Mouse (Mus musculus) ovary, adult 18-20 months (tissue): ENCODE data around the gene Amot.

Source experiments
- DNase-seq: peaks from one replicate; pipeline ENCODE4 v3.0.0; 2022; ENCODE audit warnings: low spot score, mixed read lengths

Gene Amot

DNA sequence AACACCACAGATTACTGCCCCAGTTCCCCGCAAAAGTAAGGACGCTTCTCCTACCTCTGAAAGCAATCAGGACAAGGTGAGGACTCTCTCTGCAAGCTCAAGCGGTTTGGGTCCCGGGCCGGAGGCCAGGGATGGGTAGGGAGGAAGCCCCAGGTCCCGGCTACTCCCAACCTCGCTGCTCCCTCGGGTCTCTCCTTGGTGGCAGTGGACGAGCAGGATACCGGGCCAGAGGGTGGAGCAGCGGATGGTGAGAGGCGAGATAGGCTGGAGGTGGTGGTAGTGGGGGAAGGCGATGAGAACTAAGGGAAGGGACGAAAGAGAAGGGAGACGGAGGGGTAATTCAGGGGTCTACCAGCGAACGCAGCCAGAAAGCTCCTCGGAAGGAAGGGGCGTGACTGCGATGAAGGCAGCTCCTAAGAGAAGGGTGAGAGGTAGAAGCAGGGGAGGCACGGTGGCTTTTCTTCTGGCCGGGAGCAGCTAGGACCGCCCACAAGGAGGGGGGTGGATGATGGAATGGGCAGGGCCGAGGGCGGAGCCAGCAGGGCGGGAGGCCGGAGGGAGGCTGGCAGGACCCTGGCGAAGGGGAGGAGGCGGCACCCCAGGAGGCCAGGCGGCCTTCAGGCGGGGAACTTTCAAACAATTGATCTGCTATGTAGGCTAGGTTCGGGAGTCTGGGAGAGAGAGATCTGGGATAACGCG is at the start of gene Amot:
Amot (minus strand) TSS at position 465 of the 699 bp plus-strand sequence.
- DNase-seq, result peak; percentile 88

DNA sequence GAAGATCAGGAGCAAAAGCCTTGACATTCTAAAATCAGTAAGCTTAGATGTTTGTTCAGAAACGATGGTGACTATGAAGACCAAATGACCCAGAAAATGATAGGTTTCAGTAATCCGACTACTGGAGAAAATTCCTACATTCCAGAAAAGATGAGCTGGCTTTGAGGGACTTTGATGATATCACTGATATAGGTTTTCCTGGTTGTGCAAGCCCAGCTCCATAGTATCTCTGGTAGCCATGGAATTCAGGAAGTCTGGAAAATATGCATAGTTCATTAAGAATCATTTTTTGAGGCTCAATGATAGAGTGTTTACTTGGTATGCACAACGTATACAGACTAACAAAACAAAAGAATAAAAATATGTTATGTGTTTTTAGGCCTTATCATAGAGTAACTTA is 40.1 kb upstream of the Amot start:
- no peak for DNase-seq

DNA sequence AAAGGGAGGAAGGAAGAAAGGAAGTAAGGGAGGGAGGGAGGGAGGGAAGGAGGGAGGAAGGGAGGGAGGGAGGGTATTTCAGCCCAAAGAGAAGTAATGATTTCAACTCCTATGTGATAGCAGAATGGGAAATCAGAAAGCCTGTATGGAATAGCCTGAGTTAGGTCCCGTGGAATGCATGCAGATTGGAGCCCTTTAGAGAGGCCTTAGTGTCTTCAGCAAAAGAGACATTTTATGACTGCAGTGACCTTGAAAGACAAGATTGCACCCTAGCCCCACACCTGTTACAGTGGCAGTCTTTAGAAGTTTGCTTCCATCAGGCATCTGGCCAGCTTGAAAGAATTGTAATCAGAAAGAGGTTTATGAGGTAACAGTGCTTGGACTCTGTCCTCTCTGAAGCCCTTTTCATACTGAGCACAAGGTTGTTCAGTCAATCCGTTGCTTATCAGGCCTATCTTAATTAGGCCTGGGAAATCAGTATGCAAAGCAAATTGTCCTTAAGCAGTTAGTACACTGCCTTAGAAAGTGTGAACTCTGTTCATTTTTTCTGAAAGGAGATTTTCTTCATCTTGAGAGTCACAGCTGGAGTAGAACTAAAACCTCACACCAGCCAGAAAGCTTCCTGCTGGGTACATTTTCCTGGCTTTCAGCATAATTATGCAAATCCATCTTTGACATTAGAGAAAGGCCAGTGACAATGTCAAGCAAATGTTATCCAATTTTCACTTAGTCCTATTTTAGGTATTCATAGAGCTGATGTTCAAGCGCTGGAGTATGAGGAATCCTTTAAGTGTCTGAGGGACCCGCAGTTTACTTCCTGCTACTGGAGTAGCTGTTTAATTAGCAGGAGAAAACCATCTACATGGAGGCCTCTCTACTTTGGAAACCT is 38.9 kb upstream of the Amot start:
- DNase-seq, result no peak

DNA sequence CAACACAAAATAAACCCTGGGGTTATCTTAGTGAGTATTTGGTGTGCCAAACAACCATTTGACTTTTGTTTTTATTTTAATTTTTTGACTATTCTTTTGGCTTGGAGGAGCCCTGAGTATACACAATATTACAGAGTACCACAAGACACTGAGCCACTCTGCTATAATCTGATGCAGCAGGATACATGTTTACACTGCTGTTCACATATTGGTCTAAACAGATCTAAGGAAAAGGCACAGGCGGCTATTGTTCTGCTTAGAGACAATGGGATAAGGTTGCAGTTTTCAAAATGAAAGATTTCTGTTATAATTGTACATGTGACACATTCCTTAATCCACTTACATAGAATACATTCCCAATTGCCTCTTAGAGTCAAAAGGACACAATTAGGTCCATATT is 36.1 kb upstream of the Amot start:
- DNase-seq, result no peak

DNA sequence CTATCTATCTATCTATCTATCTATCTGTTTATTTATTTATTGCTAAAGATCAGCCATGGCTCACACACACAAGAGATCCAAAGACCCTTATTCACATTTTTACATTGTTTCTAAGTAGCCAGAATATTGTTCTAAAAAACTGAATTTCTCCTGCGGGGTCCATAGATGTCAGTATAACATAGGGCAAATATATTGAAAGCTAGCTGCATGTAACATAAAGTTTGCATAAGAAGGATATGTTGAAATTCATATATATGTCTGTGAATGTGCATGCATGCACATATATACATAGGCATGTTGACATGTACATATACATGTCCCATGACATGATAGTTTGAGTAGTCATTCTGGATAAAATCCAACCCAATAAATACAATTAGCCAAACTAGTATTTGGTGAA is 35.3 kb upstream of the Amot start:
- DNase-seq, result no peak

DNA sequence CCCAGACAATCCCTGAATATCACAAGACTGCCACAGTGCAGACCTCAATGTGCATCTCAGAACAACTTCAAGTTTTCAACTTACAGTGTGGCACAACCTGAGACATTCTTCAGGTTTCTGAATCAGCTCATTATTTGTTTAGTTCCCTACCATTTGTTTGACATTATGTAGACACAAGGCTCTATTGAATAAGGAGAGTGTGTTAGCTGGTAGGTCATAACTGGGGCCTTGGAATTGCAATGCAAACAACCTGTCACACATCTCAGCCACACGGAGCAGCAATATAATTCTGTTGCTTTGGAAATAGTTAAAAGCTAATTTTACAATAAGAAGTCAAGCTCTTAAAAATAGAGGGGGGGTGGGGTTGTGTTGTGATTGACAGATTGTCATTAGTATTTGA is 24.6 kb upstream of the Amot start:
- DNase-seq, result no peak

DNA sequence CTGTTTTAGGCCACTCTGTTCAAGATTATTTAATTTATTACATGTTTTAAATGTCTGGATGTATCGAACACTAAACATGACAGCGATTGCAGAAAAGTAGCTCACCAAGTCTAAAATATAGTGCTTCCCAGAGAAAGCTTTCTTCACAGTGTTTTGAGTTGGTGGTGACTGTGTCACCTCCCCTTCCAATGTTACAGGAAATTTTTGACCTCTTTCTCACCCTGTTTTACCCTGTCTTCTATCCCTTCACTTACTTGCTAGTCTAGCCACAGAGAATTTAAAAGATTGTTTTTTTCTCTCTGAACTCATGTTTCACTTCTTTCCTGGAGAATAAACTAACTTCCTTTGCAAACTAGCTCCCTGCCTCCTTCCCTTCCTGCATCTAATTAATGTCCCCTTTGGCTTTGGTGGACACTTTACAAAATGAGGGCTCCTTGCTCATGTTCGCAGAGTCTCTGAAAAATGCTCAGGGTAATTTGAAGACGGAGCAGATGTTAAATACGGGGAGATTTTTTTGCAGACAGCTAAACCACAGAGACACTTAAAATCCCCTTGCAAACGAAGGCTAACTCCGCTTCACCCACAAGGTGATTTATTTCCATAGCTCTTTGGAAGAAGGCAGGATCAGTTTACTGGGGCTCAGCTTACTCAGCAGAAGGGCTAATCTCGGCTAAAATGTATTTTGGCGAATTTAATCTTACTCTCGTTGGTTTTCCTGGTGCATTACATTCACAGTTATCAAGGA is 11.5 kb upstream of the Amot start:
- DNase-seq, result no peak

DNA sequence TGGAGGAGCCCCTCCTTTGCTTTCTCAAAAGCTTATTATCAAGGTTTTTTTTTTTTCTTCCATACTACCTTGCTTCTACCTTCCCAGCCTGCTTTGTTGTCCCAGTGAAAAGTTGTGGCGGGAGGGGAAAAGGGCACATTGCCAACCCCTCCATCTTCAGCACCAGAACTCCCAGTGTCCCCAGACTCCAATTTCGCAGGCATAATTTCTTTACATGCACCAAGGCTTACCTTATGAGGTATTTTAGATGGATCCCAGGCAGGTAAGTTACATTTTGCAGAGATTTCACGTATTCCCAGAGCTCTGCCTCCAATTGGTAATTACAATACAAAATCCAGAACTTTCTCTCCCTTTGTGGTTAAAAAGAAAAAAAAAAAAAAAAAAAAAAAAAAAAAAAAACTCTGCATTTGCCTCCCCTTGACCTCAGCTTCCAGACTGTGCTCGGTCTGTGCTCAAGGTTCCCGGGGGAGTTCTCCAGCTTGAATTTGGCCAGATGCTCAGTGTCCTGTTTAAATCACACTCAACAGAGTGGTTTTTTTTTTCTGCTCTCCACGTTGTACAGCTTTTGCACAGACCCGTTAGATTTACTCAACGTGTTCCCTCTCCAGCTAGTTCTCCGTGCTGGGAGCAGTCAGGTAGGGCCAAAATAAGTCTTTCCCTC is 10.6 kb upstream of the Amot start:
- peak; percentile 18 for DNase-seq

DNA sequence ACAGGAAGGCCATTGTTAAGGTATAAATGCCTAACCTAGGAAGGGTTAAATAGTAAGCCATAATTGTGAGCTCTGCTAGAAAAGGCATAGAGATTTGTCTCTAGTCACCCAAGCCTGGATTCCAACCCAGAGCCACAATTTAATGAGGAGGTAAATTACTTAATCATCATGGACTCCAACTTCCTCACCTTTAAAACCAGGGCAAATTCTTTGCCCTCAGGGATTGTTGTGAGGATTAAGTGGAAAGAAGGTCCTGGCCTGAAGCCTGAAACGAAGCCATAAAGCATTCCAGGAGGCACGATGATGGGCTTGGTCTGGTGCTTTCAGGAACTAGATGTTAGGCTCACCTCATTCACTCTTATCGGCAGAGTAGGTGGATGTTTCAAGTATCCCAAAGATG is 5.7 kb upstream of the Amot start:
- no peak for DNase-seq

DNA sequence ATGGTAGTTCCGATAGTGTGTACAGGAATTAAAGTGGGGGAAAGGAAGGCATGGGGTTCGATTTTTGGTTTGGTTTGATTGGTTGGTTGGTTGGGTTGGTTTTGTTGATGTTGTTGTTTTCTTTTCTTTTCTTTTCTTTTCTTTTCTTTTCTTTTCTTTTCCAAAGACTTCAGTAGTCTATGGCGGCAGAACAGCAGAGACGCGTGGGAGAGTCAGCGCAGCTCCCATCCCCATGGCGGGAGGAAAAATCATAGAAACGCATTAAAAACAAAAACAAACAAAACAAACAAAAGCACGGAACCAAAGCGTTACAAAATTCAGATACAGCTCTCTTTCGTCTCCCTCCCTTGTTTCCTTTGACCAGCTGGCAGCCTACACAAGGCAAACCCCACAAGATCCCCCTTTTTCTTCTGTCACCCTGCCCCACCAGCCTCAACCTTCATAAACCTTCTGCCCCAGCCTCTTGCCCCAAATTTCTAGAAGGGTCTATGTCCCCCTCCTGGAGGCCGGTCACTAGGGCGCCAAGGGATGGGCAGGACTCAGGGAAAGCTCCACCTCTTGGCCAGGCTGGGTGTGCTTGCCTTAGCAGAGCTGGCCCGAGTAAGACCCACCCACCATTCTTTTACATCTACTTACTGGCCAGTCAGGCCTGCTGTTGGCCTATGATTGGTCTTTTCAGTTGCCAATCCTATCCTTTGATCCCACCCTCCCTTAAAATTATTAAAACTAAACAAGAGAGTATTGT is 648 bp upstream of the Amot start:
- peak; percentile 78 for DNase-seq

DNA sequence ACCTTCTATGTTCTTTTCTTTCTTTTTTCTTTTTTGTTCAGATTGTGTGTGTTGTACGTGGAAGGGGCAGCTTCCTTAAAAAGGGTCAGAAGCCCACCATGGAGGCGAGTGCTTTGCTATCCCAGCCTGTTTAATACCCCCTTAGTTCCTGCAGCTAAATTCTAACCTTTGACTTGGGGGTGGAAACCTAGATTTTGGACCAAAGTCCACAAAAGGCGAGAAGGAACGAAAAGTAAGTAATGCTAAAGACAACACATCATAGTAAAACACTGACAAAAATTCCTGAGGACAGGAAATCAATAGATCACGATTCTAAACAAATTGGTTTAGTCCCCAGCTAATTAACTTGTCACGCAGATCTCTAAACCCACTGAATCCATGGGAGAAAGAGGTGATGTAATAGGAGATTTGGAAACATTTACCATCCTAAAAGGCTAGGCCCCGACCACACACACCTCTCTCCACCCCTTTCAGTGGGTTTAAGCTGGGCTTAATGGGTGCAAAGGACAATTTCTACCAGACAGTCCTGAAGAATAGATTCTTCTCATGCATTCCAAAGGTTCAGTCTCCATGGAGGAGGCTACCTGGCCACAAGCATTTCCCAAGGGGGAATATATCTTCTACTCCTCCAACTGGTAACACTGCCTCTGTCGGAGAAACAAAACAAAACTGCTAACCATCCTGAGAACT is 3.2 kb downstream of the Amot start:
- DNase-seq, result no peak

DNA sequence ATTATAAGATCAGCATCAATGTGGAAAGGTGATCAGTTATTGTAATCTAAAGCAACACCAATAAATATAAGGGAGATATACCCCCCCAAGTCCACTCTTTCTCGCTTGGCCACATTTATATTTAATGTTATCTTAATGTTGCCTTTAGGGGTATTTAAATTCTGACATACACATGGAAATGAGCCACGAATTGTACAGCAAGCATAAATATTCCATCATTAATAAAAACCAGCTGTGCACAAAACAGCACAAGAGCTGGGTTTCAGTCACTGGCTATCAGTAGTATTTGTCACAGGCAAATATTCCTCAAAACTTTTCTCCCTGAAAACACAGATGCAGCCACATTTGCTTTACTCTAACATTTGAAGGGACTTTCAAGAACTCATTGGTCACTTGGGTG is 5.9 kb downstream of the Amot start:
- no peak for DNase-seq

DNA sequence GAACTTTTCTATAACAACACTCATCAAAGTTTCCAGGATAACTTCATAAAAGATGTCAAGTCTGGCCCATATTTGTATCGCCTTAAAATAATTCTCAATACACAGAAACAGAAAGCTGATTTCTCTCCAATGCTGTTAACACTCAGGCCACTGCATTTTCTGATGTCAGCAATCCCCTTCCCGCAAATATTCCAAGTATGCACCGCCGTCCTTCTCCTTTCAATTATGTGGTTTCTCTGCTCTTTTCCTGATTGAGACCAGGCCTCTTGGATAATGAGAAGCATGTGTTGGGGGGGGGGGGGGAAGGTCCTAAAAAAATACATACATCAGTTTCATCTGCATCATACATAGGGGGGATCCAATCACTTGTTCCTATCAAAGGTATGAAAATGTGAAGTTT is 6.3 kb downstream of the Amot start:
- DNase-seq, result no peak

DNA sequence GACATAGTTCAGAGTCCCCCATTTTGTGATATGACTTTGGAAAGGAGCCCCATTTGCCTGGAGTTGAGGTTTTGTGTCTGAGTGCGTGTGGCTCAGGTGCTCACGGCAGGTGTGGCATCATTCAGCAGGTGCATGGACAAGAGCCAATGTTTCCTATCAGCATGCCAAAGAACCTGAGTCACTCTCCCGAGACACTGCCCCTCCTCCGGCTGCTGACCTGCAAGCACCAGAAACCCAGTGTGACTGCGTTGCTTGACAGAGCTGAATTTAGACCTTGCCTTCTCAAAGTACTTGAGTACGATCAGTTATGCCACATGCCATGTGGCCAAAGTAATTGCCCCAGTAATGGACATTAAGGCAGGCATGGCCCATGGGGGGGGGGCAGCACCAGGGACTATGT is 7.5 kb downstream of the Amot start:
- no peak for DNase-seq

DNA sequence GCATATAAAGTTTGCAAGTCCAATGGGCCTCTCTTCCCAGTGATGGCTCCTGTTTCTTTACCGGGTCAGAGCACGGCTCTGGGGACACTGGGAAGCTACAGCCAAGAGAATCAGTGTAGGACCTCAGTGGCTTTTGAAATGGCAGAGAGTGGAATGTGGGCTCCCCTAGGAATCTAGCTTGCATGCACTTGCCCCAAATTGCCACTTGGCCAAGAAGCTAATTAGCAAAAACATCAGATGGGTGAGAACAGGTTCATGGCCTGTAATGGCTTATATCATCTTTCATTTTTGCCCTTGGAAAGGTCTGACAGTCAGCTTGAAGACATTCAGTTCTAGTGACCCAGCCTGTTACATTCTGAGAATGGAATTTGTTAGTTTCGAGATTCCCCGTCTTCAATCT is 9.6 kb downstream of the Amot start:
- DNase-seq, result no peak

DNA sequence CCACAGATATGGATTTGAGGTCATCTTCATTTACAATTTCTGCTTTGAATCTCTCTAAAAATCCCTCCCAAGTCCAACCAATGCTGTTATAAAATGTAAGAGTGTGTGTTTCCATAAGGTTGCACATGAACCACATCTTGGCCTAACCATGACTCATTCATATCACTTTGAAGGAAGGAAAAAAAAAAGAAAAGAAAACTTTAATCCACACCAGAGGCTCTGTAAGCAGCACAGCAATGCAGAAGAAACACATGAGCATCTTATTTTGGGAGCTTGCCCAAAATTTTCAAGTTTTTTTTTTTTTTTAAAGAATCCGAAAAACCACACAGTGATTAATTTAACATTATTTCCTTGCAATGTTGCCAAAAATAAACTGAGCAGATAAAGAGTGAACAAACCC is 14.2 kb downstream of the Amot start:
- DNase-seq, result no peak

DNA sequence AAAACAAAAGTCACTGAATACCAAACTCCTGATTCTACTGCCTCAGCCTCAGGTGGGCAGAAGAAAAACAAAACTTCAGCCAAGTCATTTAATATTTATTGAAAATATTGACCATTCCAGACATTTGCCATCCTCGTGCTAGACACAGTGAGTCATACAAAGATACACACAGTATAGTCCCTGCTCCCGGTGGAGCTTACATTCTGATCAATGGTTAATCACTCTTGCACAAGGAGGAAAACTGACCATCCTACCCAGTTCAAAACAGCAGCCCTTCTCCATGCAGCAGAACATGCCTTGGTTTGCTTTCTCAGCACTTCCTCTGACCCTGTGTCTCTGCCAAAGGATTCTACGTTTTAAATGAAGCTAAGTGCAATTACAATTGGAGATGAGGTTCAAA is 14.6 kb downstream of the Amot start:
- no peak for DNase-seq

DNA sequence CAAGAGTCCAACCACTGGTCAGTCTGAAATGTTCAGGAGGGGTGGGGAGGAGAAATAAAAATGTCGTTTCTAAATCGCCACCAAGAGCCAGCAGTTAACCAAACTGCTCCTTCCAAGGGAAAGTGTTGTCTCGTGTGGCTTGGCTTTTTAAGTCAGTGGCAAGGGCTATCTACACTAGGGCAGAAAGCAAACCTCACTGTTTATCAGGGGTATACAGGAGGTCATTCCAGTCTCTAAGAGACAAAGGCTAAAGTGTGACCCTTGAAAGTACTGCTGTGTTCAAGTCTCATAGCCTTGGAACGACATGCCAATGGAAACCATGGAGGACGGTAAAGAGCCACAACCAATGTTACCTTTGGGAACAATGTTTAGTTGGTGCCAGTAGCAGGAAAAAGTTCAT is 15.0 kb downstream of the Amot start:
- DNase-seq, result no peak

DNA sequence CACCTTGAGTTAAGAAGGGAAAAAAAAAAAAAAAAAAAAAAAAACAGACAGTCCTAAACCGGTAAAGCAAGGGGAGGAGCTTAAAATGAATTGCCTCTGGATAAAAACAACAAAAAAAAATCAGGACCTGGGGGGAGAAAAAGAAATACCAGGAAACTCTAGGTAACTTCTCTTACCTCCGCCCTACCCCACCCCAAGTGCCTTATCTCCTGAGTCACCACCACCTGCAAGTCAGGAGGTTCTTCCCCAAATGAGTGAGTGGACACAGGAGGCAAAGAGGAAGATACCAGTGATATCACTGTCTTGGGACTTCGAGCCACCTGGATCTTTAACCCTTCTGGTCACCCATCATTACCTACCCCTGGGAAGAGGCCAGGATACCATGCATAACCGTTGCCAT is 19.5 kb downstream of the Amot start:
- no peak for DNase-seq

DNA sequence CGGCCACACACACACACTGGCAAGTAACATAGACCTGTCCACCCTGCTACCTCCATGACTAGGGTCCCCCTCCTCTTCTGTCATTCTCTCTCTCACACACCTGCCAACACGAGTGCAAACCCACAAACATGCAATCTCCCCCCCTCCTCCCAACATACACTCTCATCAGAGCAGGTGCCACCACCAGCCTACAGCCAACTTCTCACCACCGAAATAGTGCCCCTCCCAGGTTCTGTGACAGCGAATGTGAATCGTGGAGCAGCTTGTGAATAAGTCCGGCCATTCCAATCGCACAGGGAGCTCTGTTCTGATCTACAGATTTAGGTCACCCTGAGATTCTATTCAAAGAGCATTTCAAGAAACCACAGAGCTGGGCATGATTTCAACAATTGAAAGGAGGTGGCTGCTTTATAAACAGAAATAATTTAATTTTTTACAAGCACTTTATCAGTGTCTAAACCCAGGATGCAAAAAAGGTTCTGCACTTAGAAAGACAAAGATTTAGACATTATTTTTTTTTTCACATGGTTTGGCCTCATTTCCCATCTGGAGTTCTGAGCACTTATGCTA is 21.4 kb downstream of the Amot start:
- DNase-seq, result no peak

DNA sequence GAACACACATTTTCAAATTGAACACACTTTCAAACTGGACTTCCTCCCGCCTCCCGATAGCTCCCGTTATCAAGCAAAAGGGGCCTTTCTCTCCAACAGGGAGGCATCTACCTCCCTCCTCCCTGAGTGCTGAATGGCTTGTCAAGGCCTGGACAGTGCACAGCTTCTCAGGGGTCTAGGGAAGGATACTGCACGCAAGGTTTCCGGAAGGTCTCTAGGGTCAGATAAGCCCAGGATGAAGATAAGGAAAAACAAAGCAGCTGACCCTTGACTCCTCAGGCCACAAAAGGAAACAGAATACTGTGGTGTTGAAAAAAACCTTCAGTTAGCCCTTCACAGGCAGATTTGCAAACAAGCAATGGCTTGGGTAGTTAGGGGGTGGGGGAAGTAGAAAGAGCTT is 22.6 kb downstream of the Amot start:
- DNase-seq, result no peak
